Mouse (Mus musculus) right cerebral cortex, postnatal 25 days (tissue): ENCODE data around the gene Daam1.

Source experiments
- DNase-seq: peaks from one replicate; pipeline ENCODE4 v3.0.0; 2022

The Daam1 gene

DNA sequence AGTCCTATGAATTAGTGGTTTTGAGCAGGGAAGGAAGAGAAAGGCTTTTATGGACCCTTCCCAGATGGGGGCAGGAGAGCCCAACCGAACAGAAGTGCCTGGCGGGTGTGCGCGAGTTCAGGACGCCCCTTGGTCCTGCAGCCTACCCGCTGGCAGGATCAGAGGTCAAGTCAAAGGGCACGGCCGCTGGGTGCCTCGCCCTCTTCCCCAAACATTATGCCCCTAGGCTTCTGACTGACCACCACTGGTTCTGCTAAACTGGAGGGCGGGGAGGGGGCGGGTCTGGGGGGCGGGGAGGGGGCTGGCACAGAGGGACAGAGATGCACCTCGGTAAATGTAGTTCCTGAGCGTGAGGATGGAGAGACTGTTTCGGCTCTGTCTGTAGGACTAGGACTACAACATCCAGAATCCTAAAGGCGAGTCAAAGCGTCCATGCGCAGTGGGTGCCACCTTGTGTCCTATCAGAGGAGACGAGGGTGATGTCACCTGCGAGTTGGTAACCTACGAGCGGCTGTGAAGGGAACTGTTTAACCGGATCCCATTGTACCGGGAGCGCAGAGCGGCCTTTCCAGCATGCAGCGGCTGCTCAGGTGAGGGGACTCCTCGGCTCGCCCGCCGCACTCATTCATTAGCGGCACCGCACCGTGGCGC, at the start of gene Daam1:
Gene Daam1, plus strand, starts transcription at position 472 of the 651 bp plus-strand sequence.
- peak; percentile 90 for DNase-seq

DNA sequence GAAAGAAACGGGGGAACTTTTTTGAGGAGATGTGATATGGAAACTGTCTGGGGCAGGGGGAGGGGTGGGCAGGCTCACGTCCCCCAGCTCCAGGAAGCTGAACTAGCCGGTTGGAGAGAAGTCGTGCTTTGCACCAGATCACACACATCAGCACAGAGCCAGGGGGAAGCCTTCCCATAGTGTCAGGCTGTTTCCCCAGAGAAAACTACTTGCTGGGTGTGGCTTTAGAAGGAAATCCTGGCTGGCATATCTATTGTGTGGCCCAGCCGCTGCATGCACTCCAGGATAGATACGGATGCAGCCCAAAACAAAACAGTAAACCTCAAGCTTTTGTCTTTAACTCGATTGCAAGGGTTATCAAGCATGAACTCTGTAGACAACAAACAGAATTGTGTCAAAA, 49.7 kb upstream of the Daam1 start:
- no peak for DNase-seq

DNA sequence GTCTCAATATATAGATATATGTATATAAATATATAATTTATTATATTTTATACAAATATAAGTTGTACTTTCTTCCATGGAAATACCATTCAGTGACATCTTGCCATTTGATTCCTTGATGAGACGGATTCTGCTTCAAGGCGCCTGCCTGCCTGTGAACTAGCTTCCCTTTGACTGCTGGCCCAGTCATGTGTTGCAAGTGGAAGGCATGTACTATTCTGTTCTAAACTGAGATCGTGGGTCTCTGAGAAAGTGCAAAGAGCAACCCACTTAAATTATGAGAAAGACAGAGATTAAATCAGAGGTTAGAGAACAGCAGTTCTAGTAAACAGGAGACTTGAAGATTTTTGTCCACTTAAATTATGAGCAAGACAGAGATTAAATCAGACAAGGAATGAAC, 46.9 kb upstream of the Daam1 start:
- DNase-seq: no peak

- DNase-seq: no peak
These were observed 46.1 kb upstream of the Daam1 start for GRCm38 (mm10) chr12:71784666-71785255.

DNA sequence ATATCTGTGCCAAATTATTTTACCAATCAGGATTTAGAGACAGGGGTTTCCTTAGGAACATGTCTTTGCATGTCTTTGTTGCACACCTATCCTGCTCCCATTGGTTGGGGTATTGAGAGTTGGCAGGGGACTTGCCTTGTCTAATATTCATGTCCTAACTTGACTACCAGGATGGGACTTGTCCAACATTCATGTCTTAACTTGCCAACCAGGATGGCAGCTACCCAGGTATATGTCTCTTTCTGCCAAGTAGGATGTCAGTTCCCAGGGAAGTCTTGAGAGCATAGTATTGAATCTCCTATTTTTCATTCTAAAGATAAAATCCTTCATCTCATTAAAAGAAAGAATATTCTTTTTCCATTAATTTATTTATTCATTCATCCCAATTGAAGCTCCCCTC, 44.4 kb upstream of the Daam1 start:
- DNase-seq: no peak

GRCm38 (mm10) chr12:71788791-71789190, 42.1 kb upstream of the Daam1 start:
- no peak for DNase-seq

DNA sequence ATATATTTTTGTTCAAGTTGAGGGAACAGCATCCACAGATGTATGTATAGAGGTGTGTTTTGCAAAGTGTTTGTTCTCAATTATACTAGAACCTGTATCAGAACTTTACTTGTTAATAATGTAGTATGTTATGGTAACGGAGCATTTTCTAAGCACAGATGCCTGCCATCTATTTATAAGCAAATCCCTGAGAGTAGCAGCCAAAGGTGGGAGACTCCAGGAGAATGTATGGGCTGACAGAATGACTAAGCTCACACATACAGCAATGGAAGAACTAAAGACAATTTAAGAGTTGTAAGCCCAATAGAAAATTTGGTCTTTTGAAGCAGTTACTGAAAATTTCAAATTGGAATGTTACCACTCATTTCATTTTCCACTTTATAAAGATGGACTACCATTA, 40.3 kb upstream of the Daam1 start:
- DNase-seq: no peak

- no peak for DNase-seq
These were observed 37.8 kb upstream of the Daam1 start for GRCm38 (mm10) chr12:71793114-71793513.

DNA sequence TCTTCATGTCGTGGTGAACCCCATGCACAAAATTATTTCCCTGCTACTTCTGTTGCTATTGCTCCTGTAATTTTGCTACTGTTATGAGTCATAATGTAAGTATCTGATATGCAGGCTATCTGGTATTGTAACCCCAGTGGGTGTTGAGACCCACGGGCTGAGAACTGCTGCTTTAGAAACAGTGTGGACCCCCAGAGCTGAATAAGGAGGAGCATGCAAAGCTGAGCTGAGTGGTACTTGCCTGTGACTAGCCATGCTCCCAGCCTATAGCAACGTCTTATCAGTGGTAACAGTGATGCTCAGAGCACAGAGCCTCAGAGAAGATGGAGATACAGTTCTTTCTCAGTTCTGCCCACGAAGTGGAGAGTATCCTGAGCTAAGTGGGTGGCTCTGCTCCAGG, 35.3 kb upstream of the Daam1 start:
- no peak for DNase-seq

DNA sequence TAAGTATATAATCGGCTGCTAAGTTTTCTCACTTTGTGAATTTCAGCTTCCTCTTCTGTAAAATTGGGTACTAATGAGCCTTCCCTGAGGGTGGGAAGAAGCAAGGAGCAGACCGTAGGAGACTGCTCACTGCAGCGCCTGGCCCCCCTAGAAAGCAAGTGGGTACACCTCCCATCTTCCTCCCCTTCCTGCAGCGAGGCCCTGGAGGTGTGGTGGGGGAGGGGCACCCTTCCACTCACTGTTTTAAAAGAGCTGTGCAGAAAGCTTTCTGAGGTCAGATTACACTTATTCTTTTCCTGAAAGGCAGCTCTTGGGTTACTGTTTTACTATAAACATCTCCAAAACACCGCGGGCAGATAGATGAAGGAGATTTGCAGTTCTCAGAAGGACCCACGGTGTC, 34.4 kb upstream of the Daam1 start:
- DNase-seq: no peak

DNA sequence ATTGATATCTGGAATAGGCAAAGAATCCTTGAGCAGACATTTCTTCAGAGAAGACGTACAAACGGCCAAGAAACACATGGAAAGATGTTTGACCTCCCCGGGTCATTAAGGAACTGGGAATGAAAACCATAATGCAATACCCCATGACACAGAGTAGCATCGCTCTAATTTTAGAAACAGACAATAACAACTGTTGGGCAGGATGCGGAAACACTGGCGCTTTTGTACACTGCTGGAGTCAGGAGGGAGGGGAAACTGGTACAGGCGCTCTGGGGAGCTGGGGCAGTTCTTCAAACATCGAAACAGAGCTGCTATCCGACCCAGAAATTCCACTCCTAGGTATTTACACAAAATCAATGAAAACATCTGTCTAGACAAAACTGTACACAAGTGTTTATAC, 23.6 kb upstream of the Daam1 start:
- no peak for DNase-seq

GRCm38 (mm10) chr12:71808631-71809030, 22.2 kb upstream of the Daam1 start:
- no peak for DNase-seq

GRCm38 (mm10) chr12:71809550-71809949, 21.3 kb upstream of the Daam1 start:
- no peak for DNase-seq

GRCm38 (mm10) chr12:71812567-71812966, 18.3 kb upstream of the Daam1 start:
- no peak for DNase-seq

DNA sequence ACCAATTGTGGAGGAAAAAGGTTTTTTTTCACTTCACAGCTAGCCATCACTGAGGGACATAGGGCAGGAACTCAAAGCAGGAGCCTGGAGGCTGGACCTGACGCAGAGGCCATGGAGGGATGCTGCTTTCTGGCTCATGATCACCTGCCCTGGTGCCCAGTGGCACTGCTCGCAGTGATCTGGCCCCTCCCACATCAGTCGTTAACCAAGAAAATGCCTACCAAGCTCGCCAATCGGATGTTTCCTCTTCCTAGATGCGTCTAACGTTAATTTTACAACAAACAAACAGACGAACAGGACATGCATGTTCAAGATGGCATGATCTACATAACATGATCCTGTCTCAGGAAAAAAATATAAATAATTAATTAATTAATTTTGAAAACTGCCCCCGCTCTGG, 17.6 kb upstream of the Daam1 start:
- DNase-seq: no peak

DNA sequence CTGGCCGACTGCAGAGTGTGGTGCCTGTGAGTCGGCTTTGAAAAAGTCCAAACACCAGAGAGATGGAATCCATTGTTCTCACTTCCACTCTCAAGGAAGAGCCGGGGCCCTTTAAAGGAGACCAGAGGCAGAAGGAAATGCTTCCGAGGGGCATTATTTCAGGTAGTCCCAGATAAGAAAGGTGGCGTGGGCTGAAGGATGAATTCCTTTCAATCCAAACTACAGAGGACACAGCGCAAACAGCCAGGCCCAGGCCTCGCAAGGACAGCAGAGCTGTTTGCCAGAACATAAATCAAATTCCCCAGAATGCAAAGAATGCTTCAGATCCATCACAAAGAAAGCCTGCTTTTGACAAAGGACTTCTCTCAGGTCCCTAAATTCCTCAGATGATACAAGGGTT, 17.1 kb upstream of the Daam1 start:
- no peak for DNase-seq

- no peak for DNase-seq
These were observed 10.8 kb upstream of the Daam1 start for GRCm38 (mm10) chr12:71820094-71820493.

- DNase-seq: no peak
These were observed 9.6 kb upstream of the Daam1 start for GRCm38 (mm10) chr12:71821272-71821671.

DNA sequence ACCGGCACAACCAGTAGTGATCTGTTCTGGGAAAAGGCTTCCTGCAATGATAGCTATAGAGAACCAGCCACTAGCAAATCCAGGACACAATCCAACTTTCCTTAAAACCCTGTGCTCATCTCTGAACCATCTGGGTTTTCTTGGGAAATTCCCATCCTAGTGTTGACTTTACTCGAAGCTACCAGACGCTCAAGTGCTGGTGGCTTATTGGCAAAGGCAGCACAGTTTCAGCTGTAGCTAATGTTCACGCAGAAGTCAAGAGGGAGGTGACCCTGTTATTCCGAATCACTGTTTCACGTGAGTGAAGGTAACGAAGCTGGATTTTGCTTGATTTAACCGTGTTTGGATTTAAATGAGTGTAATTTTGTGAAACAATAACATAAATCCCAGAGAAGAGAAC, 9.1 kb upstream of the Daam1 start:
- DNase-seq: no peak

DNA sequence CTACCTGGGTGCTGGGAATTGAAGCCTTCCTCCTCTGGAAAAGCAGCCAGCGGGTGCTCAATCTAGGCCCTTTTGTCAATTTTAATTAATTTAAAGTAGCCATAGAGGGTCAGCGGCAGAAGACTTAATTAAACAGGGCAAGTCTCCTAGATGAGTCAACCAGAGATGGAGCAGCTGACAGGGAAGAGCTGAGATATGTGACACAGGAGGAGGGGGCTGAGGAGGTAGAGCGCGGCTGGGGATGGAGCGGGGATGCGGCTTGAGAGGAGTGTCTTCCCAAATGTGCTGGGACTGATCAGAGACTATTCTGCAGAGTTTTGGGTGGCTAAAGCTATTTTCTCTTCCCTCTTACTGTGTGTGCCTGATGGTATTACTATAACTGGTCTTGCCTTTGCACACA, 6.0 kb upstream of the Daam1 start:
- DNase-seq: no peak

DNA sequence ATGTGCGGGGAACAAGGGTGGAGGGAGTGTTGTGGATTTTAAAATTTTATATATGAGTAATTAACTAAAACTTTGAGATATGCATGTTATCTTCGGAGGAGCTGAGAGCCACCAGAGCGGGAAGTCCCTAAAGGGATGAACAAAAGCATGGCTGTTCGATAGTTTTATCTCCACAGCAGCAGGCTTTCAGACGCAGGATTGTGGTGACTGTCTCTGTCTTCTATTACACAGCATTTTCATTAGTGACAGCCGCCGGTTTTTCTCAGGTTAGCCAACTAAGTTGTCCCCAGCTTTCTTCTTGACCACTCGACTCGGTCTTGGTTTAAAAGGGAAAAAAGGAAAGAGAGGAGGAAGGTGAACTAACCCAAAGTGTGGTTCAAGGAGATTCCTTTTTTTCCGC, 739 bp upstream of the Daam1 start:
- no peak for DNase-seq

DNA sequence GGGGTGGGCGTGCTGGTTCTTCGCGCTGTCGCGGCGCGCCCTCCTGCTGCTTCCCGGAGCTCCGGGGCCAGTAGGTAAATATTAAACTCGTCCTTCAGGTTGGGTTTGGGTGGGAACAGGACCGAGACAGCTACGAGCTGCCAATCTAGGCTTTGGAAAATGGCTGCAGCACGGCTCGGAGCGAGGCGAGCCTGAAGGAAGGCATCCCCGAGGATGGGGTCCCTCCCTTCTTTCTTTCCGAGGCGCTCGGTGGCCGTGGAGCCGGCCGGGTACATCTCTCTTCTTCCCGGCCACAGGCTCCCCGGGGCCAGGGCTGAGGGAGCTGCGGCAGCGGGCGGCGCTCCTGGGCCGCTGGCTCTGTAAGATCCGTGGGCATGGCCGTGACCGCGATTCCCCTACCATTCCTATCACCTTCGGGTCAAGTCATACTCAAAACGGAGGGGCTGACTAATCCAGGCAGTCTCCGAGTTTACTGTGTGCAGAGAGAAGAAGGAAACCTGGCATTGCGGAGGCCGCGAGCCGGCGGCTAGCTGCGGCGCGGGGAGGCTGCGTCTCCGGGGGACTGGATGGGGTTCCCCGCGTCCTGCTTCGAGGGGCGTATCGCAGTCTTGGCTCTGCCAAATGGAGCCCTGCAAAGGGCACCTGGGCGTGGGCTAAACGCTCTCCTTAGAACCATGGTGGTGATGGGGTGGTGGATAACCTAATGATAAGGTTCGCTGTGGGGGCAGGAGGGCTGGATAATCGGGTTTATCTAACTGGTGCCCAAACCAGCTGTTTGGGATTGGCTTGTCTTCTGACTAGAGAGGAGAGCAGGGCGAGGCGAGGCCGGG, 595 bp downstream of the Daam1 start:
- peak; percentile 70 for DNase-seq

DNA sequence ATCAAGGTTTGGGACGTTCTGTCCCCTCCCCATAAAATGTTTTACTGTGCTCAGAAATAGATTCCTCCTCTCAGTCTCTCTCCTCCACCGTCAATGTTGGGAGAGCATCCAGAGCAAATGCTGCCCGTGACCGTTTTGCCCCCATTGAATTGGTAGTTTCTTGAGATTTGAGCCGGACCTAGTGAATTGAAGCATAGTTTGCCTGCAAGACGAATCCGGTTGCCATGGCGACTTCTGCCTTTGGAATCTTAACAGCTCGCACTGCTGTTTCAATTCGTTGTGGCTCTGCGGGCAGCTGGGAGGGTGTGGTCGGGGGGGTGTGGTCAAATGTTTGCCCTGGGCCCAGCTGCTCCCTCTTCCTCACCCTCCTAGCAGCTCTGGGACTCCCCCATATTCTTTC, 1.3 kb downstream of the Daam1 start:
- DNase-seq: peak; percentile 66

GRCm38 (mm10) chr12:71834041-71834440, 3.2 kb downstream of the Daam1 start:
- no peak for DNase-seq
